Mouse (Mus musculus): ENCODE results near the gene Thumpd2. TPM values are rescaled to one million over a fixed set of nuclear protein-coding genes. Genes with fewer than 3 reads are reported as not detected.

The Thumpd2 gene
- polyA plus RNA-seq, 1 experiment from 2014 or later: 9.7 TPM

DNA sequence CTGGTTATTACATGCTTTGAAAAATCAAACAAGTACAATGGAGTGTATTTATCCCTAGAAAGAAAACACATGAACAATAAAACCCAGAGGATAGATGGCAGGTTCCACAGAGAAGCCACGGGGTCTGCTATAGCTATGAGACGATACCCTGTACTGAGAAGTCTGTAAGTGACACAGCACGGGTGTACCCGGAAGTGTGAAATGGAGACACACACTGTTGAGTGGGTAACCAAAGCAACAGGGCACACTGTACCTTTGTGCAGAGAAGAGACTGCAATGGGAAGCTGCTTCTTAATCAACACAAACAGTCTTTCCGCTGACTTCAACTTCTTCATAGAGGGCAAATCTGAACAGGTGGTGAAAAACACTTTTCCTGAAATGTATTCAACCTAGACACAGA, 9.4 kb downstream of the Thumpd2 start:
- Histone ChIP-seq H3K9me3 (no peaks in the 10 kb centered on the region), H3K4me2 (no peak overlapping the region), H3K4me3 (no peak overlapping the region), H3K27me3 (no peaks in the 10 kb centered on the region), H3K4me1 (replicated peaks) (peaks cover 7% of the 10 kb centered on the region), H3K27ac (no peak overlapping the region), H3K9ac (no peak overlapping the region), H3K36me3 (peaks cover 28% of the 10 kb centered on the region)
- no peak for ATAC-seq (ENCODE audit: low FRiP score)
- WGBS: 95% methylated on average over 5 of the region's 5 CpGs

DNA sequence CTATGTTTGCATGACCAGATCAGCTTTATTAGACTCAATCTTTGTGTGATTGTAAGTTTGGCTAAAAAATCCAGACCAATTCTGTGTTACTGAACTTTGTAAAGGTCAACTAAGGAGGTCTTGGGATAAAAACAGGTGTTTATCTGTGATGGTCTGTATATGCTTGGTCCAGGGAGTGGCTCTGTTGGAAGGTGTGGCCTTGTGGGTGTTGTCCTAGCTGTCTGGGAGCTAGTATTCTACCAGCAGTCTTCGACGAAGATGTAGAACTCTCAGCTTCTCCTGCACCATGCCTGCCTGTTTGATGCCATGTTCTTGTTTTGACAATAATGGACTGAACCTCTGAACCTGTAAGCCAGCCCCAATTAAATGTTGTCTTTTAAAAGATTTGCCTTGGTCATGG, 11.6 kb downstream of the Thumpd2 start:
- no peak overlapping the region for H3K9ac ChIP-seq
- no peak for ATAC-seq (ENCODE audit: low FRiP score)
- peaks cover 34% of the 10 kb centered on the region for H3K36me3 ChIP-seq
- WGBS: 91% methylated on average over 2 of the region's 2 CpGs
- no peak overlapping the region for H3K4me2 ChIP-seq
- H3K4me3 ChIP-seq: no peak overlapping the region
- H3K27ac ChIP-seq: no peak overlapping the region
- peaks cover 7% of the 10 kb centered on the region for H3K4me1 ChIP-seq (replicated peaks)
- H3K9me3 ChIP-seq: no peaks in the 10 kb centered on the region
- no peaks in the 10 kb centered on the region for H3K27me3 ChIP-seq

DNA sequence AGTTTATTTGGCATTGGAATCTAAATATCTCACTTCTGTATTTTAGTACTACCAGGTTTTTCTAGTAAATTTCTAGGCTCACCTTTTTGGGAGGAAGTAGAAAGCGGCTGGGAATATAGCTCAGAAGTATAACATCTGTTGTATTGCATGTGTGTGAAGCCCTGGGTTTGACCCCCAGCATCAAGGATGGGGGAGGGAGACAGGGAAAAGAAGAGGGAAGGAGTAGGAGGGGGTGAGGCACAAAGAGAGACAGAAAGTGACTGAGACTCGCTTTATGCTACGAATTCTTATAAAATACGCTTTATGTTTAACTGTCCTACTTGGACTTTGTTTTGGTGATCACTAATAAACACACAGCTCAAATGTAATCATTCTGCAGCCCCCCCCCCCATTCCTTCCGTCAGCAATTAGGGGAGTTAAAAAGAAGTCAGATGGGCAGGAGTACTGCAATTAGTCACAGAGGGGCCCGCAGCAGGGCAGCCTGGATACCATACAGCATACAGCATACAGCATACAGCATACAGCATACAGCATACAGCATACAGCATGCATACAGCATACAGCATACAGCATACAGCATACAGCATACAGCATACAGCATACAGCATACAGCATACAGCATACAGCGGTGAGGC, 16.8 kb downstream of the Thumpd2 start:
- 82% methylated on average over 7 of the region's 7 CpGs for WGBS

DNA sequence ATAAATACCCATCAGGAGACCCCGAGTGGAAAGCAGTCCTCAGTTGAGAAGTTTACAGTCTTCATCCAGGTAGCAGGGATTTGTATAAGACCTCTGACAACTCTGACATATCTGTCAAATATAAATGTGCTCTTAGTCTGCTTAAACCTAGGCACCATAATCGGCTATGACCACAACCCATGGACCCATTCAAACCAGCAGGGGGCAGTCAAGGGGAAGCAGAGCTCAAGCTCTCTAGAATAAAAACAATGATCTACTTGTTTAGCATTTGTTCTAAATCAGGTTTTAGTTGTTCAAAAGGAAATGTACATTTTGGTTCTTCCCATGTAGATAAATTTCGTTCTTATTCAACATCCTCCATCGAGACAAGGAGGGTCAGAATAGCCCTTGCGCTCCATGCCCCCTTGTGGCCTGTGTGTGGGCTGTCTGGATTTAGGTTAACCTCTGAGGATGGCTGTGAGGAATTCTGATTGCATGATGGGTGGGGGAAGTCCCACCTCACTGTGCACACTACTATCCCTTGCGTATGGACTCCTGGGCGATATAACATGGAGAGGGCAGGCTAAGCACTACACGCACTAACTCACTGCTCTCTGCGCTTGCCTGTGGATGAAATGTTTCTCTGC, 19.2 kb downstream of the Thumpd2 start:
- Histone ChIP-seq H3K9ac (no peak overlapping the region), H3K27me3 (no peaks in the 10 kb centered on the region), H3K27ac (no peak overlapping the region), H3K36me3 (peaks cover 24% of the 10 kb centered on the region), H3K4me2 (no peak overlapping the region), H3K9me3 (no peaks in the 10 kb centered on the region), H3K4me1 (replicated peaks) (no peaks in the 10 kb centered on the region), H3K4me3 (no peak overlapping the region)
- WGBS: 92% methylated on average over 9 of the region's 9 CpGs
- no peak for ATAC-seq (ENCODE audit: low FRiP score)

More for the DNA sequence above, 16.8 kb downstream of the Thumpd2 start:
- Histone ChIP-seq H3K36me3 (peaks cover 24% of the 10 kb centered on the region), H3K9me3 (no peaks in the 10 kb centered on the region), H3K27ac (no peak overlapping the region), H3K27me3 (no peaks in the 10 kb centered on the region), H3K4me2 (no peak overlapping the region), H3K9ac (no peak overlapping the region), H3K4me3 (no peak overlapping the region), H3K4me1 (replicated peaks) (no peaks in the 10 kb centered on the region)
- ATAC-seq (ENCODE audit: low FRiP score): no peak

DNA sequence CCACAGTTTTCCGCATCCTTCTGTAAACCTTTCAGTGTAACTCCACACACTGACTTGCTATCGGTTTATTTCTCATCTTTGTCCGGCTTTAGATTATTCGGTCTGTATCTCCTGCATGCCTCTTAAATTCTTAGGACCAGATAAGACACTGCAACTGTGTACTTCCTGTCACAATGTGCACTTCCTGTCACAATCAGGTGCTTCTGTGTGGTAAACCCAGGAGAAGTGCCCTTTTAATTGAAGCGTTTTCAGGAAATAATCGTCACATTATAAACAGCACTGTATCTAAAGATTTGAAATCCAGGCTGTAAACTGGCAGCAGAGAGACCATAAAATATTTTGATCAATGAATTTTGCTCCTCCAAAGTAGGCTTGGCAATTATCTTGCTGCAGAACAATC, 19.8 kb downstream of the Thumpd2 start:
- Histone ChIP-seq H3K4me2 (no peak overlapping the region), H3K9me3 (no peaks in the 10 kb centered on the region), H3K27ac (no peak overlapping the region), H3K4me3 (no peak overlapping the region), H3K4me1 (replicated peaks) (no peaks in the 10 kb centered on the region), H3K36me3 (peaks cover 23% of the 10 kb centered on the region), H3K9ac (no peak overlapping the region), H3K27me3 (no peaks in the 10 kb centered on the region)
- no peak for ATAC-seq (ENCODE audit: low FRiP score)
- WGBS: 96% methylated on average over 6 of the region's 6 CpGs

DNA sequence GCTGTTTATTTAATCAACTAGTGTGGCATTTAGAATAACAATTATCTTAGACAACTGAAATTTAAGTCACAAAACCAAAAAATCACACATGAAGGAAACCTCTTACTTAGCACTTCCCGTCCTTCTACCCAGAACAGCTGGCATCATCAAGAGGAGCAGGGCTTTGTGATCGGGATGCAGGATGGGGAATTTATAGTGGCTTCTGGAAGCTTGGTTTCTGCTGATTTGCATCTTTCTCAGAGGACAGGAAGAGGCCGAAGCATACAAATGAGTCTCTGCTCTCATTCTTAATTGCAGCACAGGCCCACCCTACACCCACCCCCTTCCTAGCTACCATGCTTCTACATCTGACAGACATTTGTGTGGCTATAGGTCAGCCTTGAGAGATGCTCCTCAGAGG, 20.5 kb downstream of the Thumpd2 start:
- H3K4me2 ChIP-seq: no peak overlapping the region
- no peak overlapping the region for H3K9ac ChIP-seq
- no peak overlapping the region for H3K27ac ChIP-seq
- 65% methylated on average over 3 of the region's 3 CpGs for WGBS
- no peak for ATAC-seq (ENCODE audit: low FRiP score)
- no peaks in the 10 kb centered on the region for H3K4me1 ChIP-seq (replicated peaks)
- H3K4me3 ChIP-seq: no peak overlapping the region
- no peaks in the 10 kb centered on the region for H3K27me3 ChIP-seq
- H3K36me3 ChIP-seq: peaks cover 25% of the 10 kb centered on the region
- no peaks in the 10 kb centered on the region for H3K9me3 ChIP-seq

DNA sequence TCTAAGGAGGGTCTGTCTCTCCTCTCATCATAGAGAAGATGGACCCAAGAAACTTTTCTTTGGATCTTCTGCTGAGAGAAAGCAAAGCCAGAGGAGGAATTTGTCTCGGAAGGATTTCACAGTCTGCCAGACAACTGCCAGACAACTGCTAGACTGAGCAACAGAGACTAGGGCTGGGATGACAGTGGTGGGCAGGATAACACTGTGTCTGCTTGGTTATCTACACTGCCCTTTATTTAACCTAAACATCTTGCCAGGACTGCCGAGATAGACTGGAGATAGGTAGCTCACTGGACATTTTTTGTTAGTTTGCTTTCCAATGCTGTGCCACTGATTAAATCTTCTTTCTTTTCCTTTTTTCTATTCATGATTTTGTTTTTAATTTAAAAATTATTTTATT, 23.2 kb downstream of the Thumpd2 start:
- H3K9me3 ChIP-seq: no peaks in the 10 kb centered on the region
- no peak overlapping the region for H3K27ac ChIP-seq
- no peaks in the 10 kb centered on the region for H3K27me3 ChIP-seq
- no peak for ATAC-seq (ENCODE audit: low FRiP score)
- WGBS: 84% methylated on average over 2 of the region's 2 CpGs
- H3K4me3 ChIP-seq: no peak overlapping the region
- H3K36me3 ChIP-seq: peaks cover 35% of the 10 kb centered on the region
- no peak overlapping the region for H3K9ac ChIP-seq
- H3K4me2 ChIP-seq: no peak overlapping the region
- no peaks in the 10 kb centered on the region for H3K4me1 ChIP-seq (replicated peaks)

DNA sequence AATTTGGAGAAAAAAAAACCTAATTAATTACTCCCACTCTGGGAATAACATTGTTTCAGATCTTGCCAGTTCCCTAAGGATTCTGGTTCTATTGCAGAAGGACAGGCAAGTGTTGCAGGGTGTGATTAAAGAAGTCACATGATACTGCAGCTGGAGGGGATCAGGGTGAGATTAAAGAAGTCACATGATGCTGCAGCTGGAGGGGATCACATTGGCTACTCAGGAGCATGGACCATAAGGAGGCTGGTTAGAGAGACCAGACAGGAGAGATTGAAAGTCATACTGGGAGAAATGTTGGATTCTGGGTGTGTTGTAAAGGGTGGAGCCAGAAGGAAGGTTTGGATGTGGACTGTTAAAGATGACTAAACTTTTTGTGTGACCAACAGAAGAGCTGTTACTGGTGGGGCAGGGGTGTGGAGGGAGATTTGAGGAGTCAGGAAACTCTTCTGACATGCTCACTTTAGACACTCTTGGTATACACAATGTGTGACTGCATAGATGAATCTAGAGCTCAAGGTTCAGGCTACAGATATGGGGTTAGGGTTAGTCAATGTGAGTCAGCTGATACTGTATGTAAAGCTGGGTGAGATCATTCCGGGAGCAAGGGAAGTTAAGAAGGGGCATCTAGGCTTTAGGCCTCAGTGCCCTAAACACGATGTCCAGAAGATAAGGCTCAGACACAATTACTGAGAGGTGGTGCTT, 26.0 kb downstream of the Thumpd2 start:
- Histone ChIP-seq H3K4me1 (replicated peaks) (no peaks in the 10 kb centered on the region), H3K36me3 (peaks cover 42% of the 10 kb centered on the region), H3K27ac (no peak overlapping the region), H3K9ac (no peak overlapping the region), H3K4me3 (no peak overlapping the region), H3K9me3 (no peaks in the 10 kb centered on the region), H3K4me2 (no peak overlapping the region), H3K27me3 (no peaks in the 10 kb centered on the region)
- no peak for ATAC-seq (ENCODE audit: low FRiP score)
- WGBS: 94% methylated on average over 2 of the region's 2 CpGs

DNA sequence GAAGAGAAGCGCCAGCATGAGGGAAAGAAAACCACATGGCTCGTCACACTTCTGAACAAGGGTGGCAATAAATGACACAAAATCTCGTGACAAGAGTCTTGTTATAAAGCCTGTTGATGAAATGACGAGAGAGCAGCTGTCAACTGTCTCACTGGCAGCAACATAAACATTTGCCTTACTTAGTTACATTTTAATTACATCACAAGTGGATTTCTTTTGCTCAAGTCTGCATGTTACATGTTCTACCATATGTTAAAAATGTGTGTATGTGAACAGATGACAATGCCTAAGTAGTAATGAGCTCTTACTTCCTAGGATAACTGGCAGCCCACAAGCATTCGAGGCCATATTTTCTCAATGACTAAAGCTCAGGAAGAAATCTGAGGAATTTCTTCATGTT, 29.5 kb downstream of the Thumpd2 start:
- Histone ChIP-seq H3K36me3 (peaks cover 35% of the 10 kb centered on the region), H3K27ac (no peak overlapping the region), H3K4me1 (replicated peaks) (no peaks in the 10 kb centered on the region), H3K4me2 (no peak overlapping the region), H3K27me3 (no peaks in the 10 kb centered on the region), H3K9ac (no peak overlapping the region), H3K4me3 (no peak overlapping the region), H3K9me3 (no peaks in the 10 kb centered on the region)
- no peak for ATAC-seq (ENCODE audit: low FRiP score)
- 84% methylated on average over 5 of the region's 5 CpGs for WGBS

DNA sequence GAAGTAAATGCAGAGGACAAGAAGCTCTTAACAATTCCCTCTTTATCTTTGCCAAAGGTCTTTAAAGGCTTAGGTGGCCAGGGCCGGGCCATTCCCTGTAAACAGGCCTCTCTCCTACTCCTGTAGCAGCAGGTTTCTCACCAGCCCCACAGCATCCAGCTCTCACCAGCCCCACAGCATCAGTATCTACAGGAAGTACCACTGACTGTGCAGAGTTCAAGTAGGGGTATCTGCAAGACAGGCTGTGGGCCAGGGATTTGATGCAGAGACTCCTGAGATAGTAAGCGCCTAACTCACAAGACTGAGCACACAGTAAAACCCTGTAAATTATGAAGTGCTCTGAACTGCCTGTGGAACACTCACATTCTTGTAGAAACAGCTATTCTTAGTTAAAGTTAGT, 31.9 kb downstream of the Thumpd2 start:
- H3K36me3 ChIP-seq: peaks cover 38% of the 10 kb centered on the region
- no peak overlapping the region for H3K4me3 ChIP-seq
- H3K4me1 ChIP-seq (replicated peaks): no peaks in the 10 kb centered on the region
- ATAC-seq (ENCODE audit: low FRiP score): no peak
- H3K4me2 ChIP-seq: no peak overlapping the region
- no peak overlapping the region for H3K27ac ChIP-seq
- H3K9me3 ChIP-seq: no peaks in the 10 kb centered on the region
- H3K27me3 ChIP-seq: no peaks in the 10 kb centered on the region
- 75% methylated on average over 2 of the region's 2 CpGs for WGBS
- H3K9ac ChIP-seq: no peak overlapping the region

DNA sequence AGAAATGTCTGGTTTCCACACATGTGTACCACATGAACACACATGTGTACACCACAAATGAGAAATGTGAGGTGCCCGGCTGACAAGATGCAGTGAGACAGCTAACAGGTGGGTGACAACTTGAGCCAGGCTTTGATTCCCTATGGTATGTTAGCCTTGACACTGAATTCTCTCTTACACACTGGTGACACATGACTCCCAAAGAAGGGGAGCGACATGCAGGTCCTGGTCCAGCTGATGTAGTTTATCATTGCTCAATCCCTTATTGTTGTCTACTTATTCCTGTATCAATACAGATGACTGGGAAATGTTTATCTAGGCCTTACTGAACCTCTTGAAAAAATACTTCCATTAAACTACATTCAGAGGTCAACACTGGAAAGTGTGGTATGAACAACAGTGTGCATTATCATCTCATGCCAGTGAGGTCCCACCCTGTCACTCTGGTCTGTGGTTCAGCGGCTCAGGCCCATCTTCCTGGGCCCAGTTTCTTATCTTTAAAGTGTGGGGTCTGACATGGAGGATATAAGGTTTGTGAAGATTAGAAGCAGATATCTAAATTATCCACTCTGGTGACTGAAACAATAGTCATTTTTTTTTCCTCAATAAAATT, 32.9 kb downstream of the Thumpd2 start:
- H3K36me3 ChIP-seq: peaks cover 33% of the 10 kb centered on the region
- WGBS: 88% methylated on average over 3 of the region's 3 CpGs
- ATAC-seq (ENCODE audit: low FRiP score): no peak
- no peaks in the 10 kb centered on the region for H3K27me3 ChIP-seq
- no peaks in the 10 kb centered on the region for H3K9me3 ChIP-seq
- no peak overlapping the region for H3K4me2 ChIP-seq
- H3K27ac ChIP-seq: no peak overlapping the region
- 0 out of 2 replicates have a peak, but pooled peaks cover 5% of the 10 kb centered on the region for H3K4me1 ChIP-seq (replicated peaks)
- H3K9ac ChIP-seq: no peak overlapping the region
- no peak overlapping the region for H3K4me3 ChIP-seq

DNA sequence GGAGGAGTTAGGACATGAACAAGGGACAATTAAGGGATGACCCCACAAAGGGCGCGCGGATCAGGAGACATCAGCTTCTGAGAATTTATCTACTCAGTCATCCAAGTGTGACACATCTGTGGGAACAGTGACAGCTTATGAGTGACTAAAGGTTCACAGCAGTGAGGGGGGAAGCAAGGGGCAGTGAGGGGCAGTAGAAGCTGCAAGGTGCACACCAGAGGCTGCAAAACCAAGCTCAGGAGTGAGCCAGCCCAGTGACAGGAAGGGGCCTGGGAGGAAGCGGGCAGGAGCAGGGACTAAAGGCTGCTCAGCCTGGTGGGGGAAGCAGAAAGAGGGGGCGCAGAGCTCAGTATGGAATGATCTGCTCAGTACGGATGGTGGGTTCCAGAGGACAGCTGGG, 37.6 kb downstream of the Thumpd2 start:
- Histone ChIP-seq H3K4me2 (no peak overlapping the region), H3K4me1 (replicated peaks) (0 out of 2 replicates have a peak, but pooled peaks cover 5% of the 10 kb centered on the region), H3K9ac (no peak overlapping the region), H3K4me3 (no peak overlapping the region), H3K27ac (no peak overlapping the region; the same call in 1 of the 2 replicates), H3K27me3 (no peaks in the 10 kb centered on the region), H3K36me3 (peaks cover 32% of the 10 kb centered on the region), H3K9me3 (no peaks in the 10 kb centered on the region)
- WGBS: 77% methylated on average over 6 of the region's 6 CpGs
- no peak for ATAC-seq (ENCODE audit: low FRiP score)

All from hindbrain, embryonic 13.5 days (tissue).